Mouse (Mus musculus) ES-E14 (cell line): Measurements from ENCODE around the gene Slc29a2.

Source experiments
- CHD2 ChIP-seq: IDR thresholded peaks from 2 replicates; pipeline ENCODE4 v1.6.1; 2014; ENCODE audit warnings: mild to moderate bottlenecking, low read depth, low read length, inconsistent platforms
- HCFC1 ChIP-seq: IDR thresholded peaks from 2 replicates; pipeline ENCODE4 v1.6.1; 2012; ENCODE audit warnings: low read length, inconsistent platforms, borderline replicate concordance; ENCODE audit not compliant: insufficient read depth
- MAFK ChIP-seq: IDR thresholded peaks from 2 replicates; pipeline ENCODE4 v1.6.1; 2014; ENCODE audit warnings: mild to moderate bottlenecking, low read depth, low read length, inconsistent platforms; ENCODE audit not compliant: insufficient read depth
- ZNF384 ChIP-seq: IDR thresholded peaks from 2 replicates; pipeline ENCODE4 v1.6.1; 2012; ENCODE audit warnings: low read depth, low read length, inconsistent platforms

GRCm38 (mm10) chr19:4981767-4982166, 41.9 kb upstream of the Slc29a2 start:
- TF ChIP-seq CHD2 (no peak), ZNF384 (no peak), HCFC1 (no peak), MAFK (no peak)
